Mouse (Mus musculus): ENCODE results near the gene Mef2c.

- no peak for TF ChIP-seq ETS1 (conservative IDR thresholded peaks at IDR 0.05; ENCODE audit: low read depth, low read length)
- peak; percentile 12; the same call in 1 of the 2 replicates for TF ChIP-seq POLR2A (IDR thresholded peaks at IDR 0.05; ENCODE audit: low read depth, low read length)
- no peak for TF ChIP-seq CTCF (conservative IDR thresholded peaks at IDR 0.05 in 1 of 2, IDR thresholded peaks at IDR 0.05 in 1 of 2; ENCODE audit: low read depth in 2 of 2, low read length in 2 of 2)
- TF ChIP-seq BHLHE40 (IDR thresholded peaks at IDR 0.05; ENCODE audit: low read depth, low read length): no peak
- TF ChIP-seq EP300 (IDR thresholded peaks at IDR 0.05; ENCODE audit: low read length): no peak
- TF ChIP-seq GABPA (IDR thresholded peaks at IDR 0.05; ENCODE audit: insufficient replicate concordance, low read depth, low read length): no peak
- no peak for TF ChIP-seq E2F4 (IDR thresholded peaks at IDR 0.05; ENCODE audit: insufficient replicate concordance, low read depth, low read length)
- TF ChIP-seq RAD21 (IDR thresholded peaks at IDR 0.05; ENCODE audit: low read depth, low read length): no peak; the same call in none of the 2 replicates
- no peak for TF ChIP-seq KAT2A (IDR thresholded peaks at IDR 0.05; ENCODE audit: insufficient replicate concordance, low read length)
- no peak for TF ChIP-seq ELF1 (IDR thresholded peaks at IDR 0.05; ENCODE audit: low read depth, low read length)
These were observed 105.7 kb downstream of the Mef2c start for GRCm38 (mm10) chr13:83609517-83609878.

Measured in CH12.LX (cell line).